In genomic region chr10:81494260-81495041, GRCm38 (mm10) we compare ENCODE assay signal across 8 mouse cellular contexts. TPM values are rescaled to one million over a fixed set of nuclear protein-coding genes. Genes with fewer than 3 reads are reported as not detected.
A peak's percentile ranks its signal among the peaks of the same experiment; 100 is the strongest.
DNase-seq lines count a peak whose midpoint lies in the region; ATAC-seq and TF ChIP-seq lines count a peak whose summit lies in the region.

No protein-coding gene starts in this region.

- peaks cover 42% of the 10 kb centered on the region for H3K36me3 ChIP-seq in heart, embryonic 13.5 days
- peaks cover 19% of the 10 kb centered on the region for H3K36me3 ChIP-seq in intestine, embryonic 16.5 days (ENCODE audit: control insufficient read depth, insufficient read depth, low read length)
- H3K36me3 ChIP-seq in midbrain, embryonic 16.5 days (ENCODE audit: control insufficient read depth, insufficient read depth, low read length), result peaks cover 25% of the 10 kb centered on the region

- H3K27ac ChIP-seq in heart, embryonic 13.5 days (replicated peaks), result no peak overlapping the region
- H3K27ac ChIP-seq in cortical plate, adult 2 months (ENCODE audit: insufficient read depth, low read length), result no peak overlapping the region
- H3K27ac ChIP-seq in intestine, embryonic 16.5 days (ENCODE audit: low read length), result peak overlapping the region; percentile 63
- no peak overlapping the region for H3K27ac ChIP-seq in midbrain, embryonic 16.5 days (ENCODE audit: low read length)

- H3K27me3 ChIP-seq in heart, embryonic 13.5 days (replicated peaks), result no peaks in the 10 kb centered on the region
- H3K27me3 ChIP-seq in intestine, embryonic 16.5 days (replicated peaks; ENCODE audit: control insufficient read depth, insufficient read depth, low read length), result no peaks in the 10 kb centered on the region
- no peaks in the 10 kb centered on the region for H3K27me3 ChIP-seq in midbrain, embryonic 16.5 days (ENCODE audit: control insufficient read depth, insufficient read depth, low read depth, low read length)

- TF ChIP-seq POLR2A in cortical plate, adult 2 months (IDR thresholded peaks at IDR 0.05; ENCODE audit: extremely low read depth, insufficient read depth, low read length), result no peak

- no peak for TF ChIP-seq CTCF in cortical plate, adult 2 months (IDR thresholded peaks at IDR 0.05; ENCODE audit: extremely low read depth, insufficient read depth, low read length)

- no peaks in the 10 kb centered on the region for H3K9me3 ChIP-seq in heart, embryonic 13.5 days
- H3K9me3 ChIP-seq in intestine, embryonic 16.5 days (ENCODE audit: control insufficient read depth, low read length), result no peaks in the 10 kb centered on the region
- H3K9me3 ChIP-seq in midbrain, embryonic 16.5 days (replicated peaks; ENCODE audit: control insufficient read depth, low read length, poor library complexity, severe bottlenecking), result no peaks in the 10 kb centered on the region

- H3K9ac ChIP-seq in heart, embryonic 13.5 days, result peak overlapping the region; percentile 91
- peak overlapping the region; percentile 92 for H3K9ac ChIP-seq in intestine, embryonic 16.5 days (ENCODE audit: low read depth, low read length)
- H3K9ac ChIP-seq in midbrain, embryonic 16.5 days (ENCODE audit: low read depth, low read length), result 0 out of 2 replicates have a peak overlapping the region, but pooled peaks have one; percentile 76

- H3K4me1 ChIP-seq in heart, embryonic 13.5 days, result peaks cover 26% of the 10 kb centered on the region
- peaks cover 4% of the 10 kb centered on the region for H3K4me1 ChIP-seq in cortical plate, adult 2 months (ENCODE audit: control insufficient read depth, insufficient read depth, low read length)
- peaks cover 22% of the 10 kb centered on the region for H3K4me1 ChIP-seq in intestine, embryonic 16.5 days (ENCODE audit: control insufficient read depth, insufficient read depth, low read length)
- H3K4me1 ChIP-seq in midbrain, embryonic 16.5 days (ENCODE audit: control insufficient read depth, insufficient read depth, low read length), result peaks cover 18% of the 10 kb centered on the region

- peak overlapping the region; percentile 95 for H3K4me3 ChIP-seq in heart, embryonic 13.5 days
- H3K4me3 ChIP-seq in cortical plate, adult 2 months (ENCODE audit: insufficient read depth, low read length), result peak overlapping the region; percentile 87; the same call in 1 of the 2 replicates
- H3K4me3 ChIP-seq in intestine, embryonic 16.5 days (ENCODE audit: low read length), result peak overlapping the region; percentile 85
- H3K4me3 ChIP-seq in midbrain, embryonic 16.5 days (ENCODE audit: low read depth, low read length), result no peak overlapping the region

- peak overlapping the region; percentile 96 for H3K4me2 ChIP-seq in heart, embryonic 13.5 days
- peak overlapping the region; percentile 91 for H3K4me2 ChIP-seq in intestine, embryonic 16.5 days (ENCODE audit: low read depth, low read length)
- peak overlapping the region; percentile 100; the same call in 1 of the 2 replicates for H3K4me2 ChIP-seq in midbrain, embryonic 16.5 days (ENCODE audit: low read length)

- DNase-seq in heart, adult 8-10 months (ENCODE audit: low spot score), result no peak
- DNase-seq in retina, postnatal 1 day, result no peak
- DNase-seq in frontal cortex, adult 2 months (ENCODE audit: extremely low spot score in 1 of 2, low spot score in 1 of 2), result no peak
- no peak for DNase-seq in testis, postnatal 10 days (ENCODE audit: low spot score)

- WGBS in heart, embryonic 13.5 days, result 86% methylated on average over 11 of the region's 11 CpGs
- WGBS in intestine, embryonic 16.5 days, result 69% methylated on average over 11 of the region's 11 CpGs
- WGBS in midbrain, embryonic 16.5 days, result 92% methylated on average over 11 of the region's 11 CpGs

- no peak for ATAC-seq in heart, embryonic 13.5 days (ENCODE audit: extremely low read depth, insufficient number of reproducible peaks, low FRiP score, low TSS enrichment)
- peak; percentile 10 for ATAC-seq in intestine, embryonic 16.5 days
- no peak for ATAC-seq in midbrain, embryonic 16.5 days

RNA-seq across cellular contexts. Expression of gene Ncln, which starts 1.7 kb away (rescaled TPM):
- 51.7 and 53.8 TPM in 2 replicates for polyA plus RNA-seq in heart, embryonic 13.5 days (2015; fragmentation: Nextera tagmentation; extraction: Ambion mirVana)
- 10 to 100 TPM; 48.7 to 72.7 (median 66.7) TPM for total RNA-seq in heart, adult 8-10 months (2022)
- polyA plus RNA-seq in cortical plate, adult 2 months (2012; rRNA removed), result 124 and 129 TPM in 2 replicates
- polyA plus RNA-seq in intestine, embryonic 16.5 days (2015; fragmentation: Nextera tagmentation; extraction: Ambion mirVana), result 126 and 137 TPM in 2 replicates
- 61.1 and 61.3 TPM in 2 replicates for polyA plus RNA-seq in midbrain, embryonic 16.5 days (2015; fragmentation: Nextera tagmentation; extraction: Ambion mirVana)
- 120 and 134 TPM in 2 replicates for polyA plus RNA-seq in frontal cortex, adult 2 months (2012; rRNA removed)

RNA-seq across cellular contexts. Expression of gene S1pr4, which starts 5.5 kb away (rescaled TPM):
- 0.53 and 0.62 TPM in 2 replicates for polyA plus RNA-seq in heart, embryonic 13.5 days (2015; fragmentation: Nextera tagmentation; extraction: Ambion mirVana)
- 1 to 10 TPM in 2 of 4 experiments, under 1 TPM in 2; 0.88 to 1.4 (median 1.0) TPM for total RNA-seq in heart, adult 8-10 months (2022)
- 0.87 and 1.1 TPM in 2 replicates for polyA plus RNA-seq in cortical plate, adult 2 months (2012; rRNA removed)
- 0.86 and 0.99 TPM in 2 replicates for polyA plus RNA-seq in intestine, embryonic 16.5 days (2015; fragmentation: Nextera tagmentation; extraction: Ambion mirVana)
- polyA plus RNA-seq in midbrain, embryonic 16.5 days (2015; fragmentation: Nextera tagmentation; extraction: Ambion mirVana), result 0.44 and 0.58 TPM in 2 replicates
- 0.94 and 1.1 TPM in 2 replicates for polyA plus RNA-seq in frontal cortex, adult 2 months (2012; rRNA removed)

RNA-seq across cellular contexts. Expression of gene Celf5, which starts 11.9 kb away (rescaled TPM):
- 0.15 and 0.16 TPM in 2 replicates for polyA plus RNA-seq in heart, embryonic 13.5 days (2015; fragmentation: Nextera tagmentation; extraction: Ambion mirVana)
- under 1 TPM in 2 of 4 experiments, not detected in 2; 0.12 to 0.29 TPM for total RNA-seq in heart, adult 8-10 months (2022)
- 307 and 309 TPM in 2 replicates for polyA plus RNA-seq in cortical plate, adult 2 months (2012; rRNA removed)
- polyA plus RNA-seq in intestine, embryonic 16.5 days (2015; fragmentation: Nextera tagmentation; extraction: Ambion mirVana), result 1.4 and 1.5 TPM in 2 replicates
- 88.3 and 103 TPM in 2 replicates for polyA plus RNA-seq in midbrain, embryonic 16.5 days (2015; fragmentation: Nextera tagmentation; extraction: Ambion mirVana)
- polyA plus RNA-seq in frontal cortex, adult 2 months (2012; rRNA removed), result 345 and 388 TPM in 2 replicates

RNA-seq across cellular contexts. Expression of gene Gna15, which starts 29.6 kb away (rescaled TPM):
- polyA plus RNA-seq in heart, embryonic 13.5 days (2015; fragmentation: Nextera tagmentation; extraction: Ambion mirVana), result 1.5 and 2.0 TPM in 2 replicates
- under 1 TPM; 0.37 to 0.78 (median 0.54) TPM for total RNA-seq in heart, adult 8-10 months (2022)
- 3.4 and 3.9 TPM in 2 replicates for polyA plus RNA-seq in cortical plate, adult 2 months (2012; rRNA removed)
- 1.1 and 1.5 TPM in 2 replicates for polyA plus RNA-seq in intestine, embryonic 16.5 days (2015; fragmentation: Nextera tagmentation; extraction: Ambion mirVana)
- 0.80 and 0.87 TPM in 2 replicates for polyA plus RNA-seq in midbrain, embryonic 16.5 days (2015; fragmentation: Nextera tagmentation; extraction: Ambion mirVana)
- polyA plus RNA-seq in frontal cortex, adult 2 months (2012; rRNA removed), result 2.9 and 3.7 TPM in 2 replicates

RNA-seq across cellular contexts. Expression of gene Nfic, which starts 39.0 kb away (rescaled TPM):
- 56.6 and 57.4 TPM in 2 replicates for polyA plus RNA-seq in heart, embryonic 13.5 days (2015; fragmentation: Nextera tagmentation; extraction: Ambion mirVana)
- total RNA-seq in heart, adult 8-10 months (2022), result 100 to 1,000 TPM; 100 to 132 (median 108) TPM
- 52.2 and 54.5 TPM in 2 replicates for polyA plus RNA-seq in cortical plate, adult 2 months (2012; rRNA removed)
- polyA plus RNA-seq in intestine, embryonic 16.5 days (2015; fragmentation: Nextera tagmentation; extraction: Ambion mirVana), result 49.8 and 55.8 TPM in 2 replicates
- 15.4 and 17.2 TPM in 2 replicates for polyA plus RNA-seq in midbrain, embryonic 16.5 days (2015; fragmentation: Nextera tagmentation; extraction: Ambion mirVana)
- polyA plus RNA-seq in frontal cortex, adult 2 months (2012; rRNA removed), result 39.6 and 47.7 TPM in 2 replicates

Comparison
In these comparisons a context has a peak if more than half of its experiments do, and no peak if none do; other contexts are left out.
1. RNA of gene Celf5, which starts 11.9 kb away (polyA plus RNA-seq): 345 to 388 TPM in frontal cortex, adult 2 months, 307 to 309 TPM in cortical plate, adult 2 months and 88.3 to 103 TPM in midbrain, embryonic 16.5 days; 1.4 to 1.5 TPM in intestine, embryonic 16.5 days and 0.15 to 0.16 TPM in heart, embryonic 13.5 days; every median in the first group is over 10 times any median in the second.
2. Peak in every context shown above with its lines, with median percentiles within 50 percentile points of each other: H3K4me2 ChIP-seq and H3K9ac ChIP-seq.